Mouse (Mus musculus): ENCODE results near the gene Ormdl3.

- TF ChIP-seq CTCF (IDR thresholded peaks at IDR 0.05; ENCODE audit: insufficient read depth, low read length) (no peak), POLR2A (IDR thresholded peaks at IDR 0.05; ENCODE audit: borderline replicate concordance, extremely low read depth, low read depth, low read length) (no peak)
Observed at GRCm38 (mm10) chr11:98549363-98549762, 37.8 kb downstream of the Ormdl3 start.
